Mouse (Mus musculus): Measurements from ENCODE around the gene Ankrd13a. TPM values are rescaled to one million over a fixed set of nuclear protein-coding genes. Genes with fewer than 3 reads are reported as not detected.
A peak's percentile ranks its signal among the peaks of the same experiment; 100 is the strongest.

Gene Ankrd13a
- total RNA-seq (2021) = 10 to 100 TPM; 68.6 to 91.4 TPM
- long read RNA-seq, experiment 1, transcript Ankrd13a-201 (15 exons, 3,717 nt) = major isoform, 9 of 22 reads
- long read RNA-seq, experiment 1, partial matches to known transcripts = 3 of 22 reads
- long read RNA-seq, experiment 1, other reads (novel, unspliced or antisense) = 10 of 22 reads
- long read RNA-seq, experiment 2, transcript Ankrd13a-201 (15 exons, 3,717 nt) = major isoform, 22 of 30 reads
- long read RNA-seq, experiment 2, partial matches to known transcripts = 3 of 30 reads
- long read RNA-seq, experiment 2, other reads (novel, unspliced or antisense) = 5 of 30 reads

- peak; percentile 93 for DNase-seq
These were observed at the start of gene Ankrd13a for GRCm38 (mm10) chr5:114774403-114775051. TSS of gene Ankrd13a (plus strand) at chr5:114774677.

- peak; percentile 46 to 66 for DNase-seq
These were observed 46.3 kb upstream of the Ankrd13a start for GRCm38 (mm10) chr5:114728160-114728559.

- DNase-seq = no peak
These were observed 44.3 kb upstream of the Ankrd13a start for GRCm38 (mm10) chr5:114730129-114730528.

- DNase-seq = no peak
These were observed 43.0 kb upstream of the Ankrd13a start for GRCm38 (mm10) chr5:114731498-114731897.

- DNase-seq = no peak
These were observed 42.5 kb upstream of the Ankrd13a start for GRCm38 (mm10) chr5:114731969-114732368.

GRCm38 (mm10) chr5:114733606-114734005 is 40.9 kb upstream of the Ankrd13a start:
- DNase-seq = peak; percentile 78 to 81

- DNase-seq = peak in 1 of 2 experiments; percentile 35
These were observed 37.2 kb upstream of the Ankrd13a start for GRCm38 (mm10) chr5:114737090-114737887.

GRCm38 (mm10) chr5:114738707-114739241 is 35.7 kb upstream of the Ankrd13a start:
- DNase-seq = peak; percentile 36 to 66

- DNase-seq = no peak
These were observed 33.9 kb upstream of the Ankrd13a start for GRCm38 (mm10) chr5:114740595-114740994.

GRCm38 (mm10) chr5:114742572-114742971 is 31.9 kb upstream of the Ankrd13a start:
- DNase-seq = no peak

- no peak for DNase-seq
These were observed 31.3 kb upstream of the Ankrd13a start for GRCm38 (mm10) chr5:114742998-114743696.

GRCm38 (mm10) chr5:114743697-114744090 is 30.8 kb upstream of the Ankrd13a start:
- DNase-seq = no peak

- no peak for DNase-seq
These were observed 28.9 kb upstream of the Ankrd13a start for GRCm38 (mm10) chr5:114745581-114745980.

- DNase-seq = no peak
These were observed 27.6 kb upstream of the Ankrd13a start for GRCm38 (mm10) chr5:114746886-114747285.

GRCm38 (mm10) chr5:114747521-114747920 is 27.0 kb upstream of the Ankrd13a start:
- no peak for DNase-seq

GRCm38 (mm10) chr5:114750325-114750724 is 24.2 kb upstream of the Ankrd13a start:
- DNase-seq = no peak

- no peak for DNase-seq
These were observed 22.1 kb upstream of the Ankrd13a start for GRCm38 (mm10) chr5:114752397-114752796.

- no peak for DNase-seq
These were observed 21.1 kb upstream of the Ankrd13a start for GRCm38 (mm10) chr5:114753384-114753783.

- no peak for DNase-seq
These were observed 14.9 kb upstream of the Ankrd13a start for GRCm38 (mm10) chr5:114759536-114760090.

GRCm38 (mm10) chr5:114761980-114762379 is 12.5 kb upstream of the Ankrd13a start:
- no peak for DNase-seq

All from adrenal gland, postnatal 36 days (tissue).